8 mouse cellular contexts compared by ENCODE assay signal in genomic region chr5:21672812-21673635, GRCm38 (mm10). TPM values are rescaled to one million over a fixed set of nuclear protein-coding genes. Genes with fewer than 3 reads are reported as not detected.
DNase-seq lines count a peak whose midpoint lies in the region; ATAC-seq and TF ChIP-seq lines count a peak whose summit lies in the region.

No protein-coding gene starts in this region.

- WGBS in heart, embryonic 12.5 days: 46% methylated on average over 23 of the region's 23 CpGs
- 53% methylated on average over 23 of the region's 23 CpGs for whole genome bisulfite sequencing in forebrain, postnatal 0 days
- WGBS in liver, embryonic 13.5 days (ENCODE audit: insufficient replicate concordance): 32% methylated on average over 23 of the region's 23 CpGs

- no peak for DNase-seq in heart, adult 18-20 months
- DNase-seq in MEL (ENCODE audit: low read depth, low spot score): peak; percentile 88
- DNase-seq in forebrain, postnatal 0 days: no peak
- peak; percentile 48 for DNase-seq in liver, embryonic 13.5 days
- DNase-seq in thymus, adult 18-20 months: peak; percentile 31 to 38
- DNase-seq in adrenal gland, adult 8-10 months: no peak
- no peak for DNase-seq in gastrocnemius, postnatal 4 days (ENCODE audit: low spot score in 2 of 2)

- TF ChIP-seq EP300 in MEL (IDR thresholded peaks at IDR 0.05; ENCODE audit: low read depth in 1 of 2, low read length in 2 of 2): peak in 1 of 2 experiments; percentile 7; a peak in 2 of 4 replicates

- TF ChIP-seq CTCF in MEL (IDR thresholded peaks at IDR 0.05 in 2 of 3, conservative IDR thresholded peaks at IDR 0.05 in 1 of 3; ENCODE audit: control insufficient read depth in 1 of 3, insufficient read depth in 1 of 3, low read depth in 2 of 3, low read length in 3 of 3, poor library complexity in 1 of 3, severe bottlenecking in 1 of 3): no peak
- no peak for TF ChIP-seq CTCF in forebrain, postnatal 0 days (IDR thresholded peaks at IDR 0.05; ENCODE audit: low read depth)

- peak overlapping the region; percentile 12; the same call in 1 of the 2 replicates for H3K27ac ChIP-seq in heart, embryonic 12.5 days (ENCODE audit: poor library complexity, severe bottlenecking)
- H3K27ac ChIP-seq in MEL (ENCODE audit: control insufficient read depth, low read depth, low read length): peak overlapping the region; percentile 98
- H3K27ac ChIP-seq in forebrain, postnatal 0 days (ENCODE audit: low read depth, low read length): no peak overlapping the region
- peak overlapping the region; percentile 72 for H3K27ac ChIP-seq in liver, embryonic 13.5 days

- H3K9ac ChIP-seq in heart, embryonic 12.5 days: no peak overlapping the region
- H3K9ac ChIP-seq in MEL (ENCODE audit: control insufficient read depth, low read depth, low read length, poor library complexity, severe bottlenecking): peak overlapping the region; percentile 94
- H3K9ac ChIP-seq in forebrain, postnatal 0 days: no peak overlapping the region
- H3K9ac ChIP-seq in liver, embryonic 13.5 days: peak overlapping the region; percentile 60

- no peaks in the 10 kb centered on the region for H3K27me3 ChIP-seq in heart, embryonic 12.5 days (replicated peaks)
- H3K27me3 ChIP-seq in MEL (ENCODE audit: control insufficient read depth in 1 of 2, insufficient read depth in 2 of 2, low read length in 2 of 2): no peaks in the 10 kb centered on the region
- H3K27me3 ChIP-seq in forebrain, postnatal 0 days (ENCODE audit: insufficient read depth, low read length): no peaks in the 10 kb centered on the region
- no peaks in the 10 kb centered on the region for H3K27me3 ChIP-seq in liver, embryonic 13.5 days

- peak overlapping the region; percentile 57 for H3K4me2 ChIP-seq in heart, embryonic 12.5 days
- H3K4me2 ChIP-seq in forebrain, postnatal 0 days (ENCODE audit: low read depth): peak overlapping the region; percentile 8; the same call in 1 of the 2 replicates
- H3K4me2 ChIP-seq in liver, embryonic 13.5 days: peak overlapping the region; percentile 62

- peaks cover 13% of the 10 kb centered on the region for H3K4me1 ChIP-seq in heart, embryonic 12.5 days (replicated peaks)
- H3K4me1 ChIP-seq in MEL (ENCODE audit: control insufficient read depth in 1 of 2, insufficient read depth in 2 of 2, low read length in 2 of 2): peaks cover 0 to 3% of the 10 kb centered on the region in 2 experiments; a peak in 1 of 4 replicates
- no peaks in the 10 kb centered on the region for H3K4me1 ChIP-seq in forebrain, postnatal 0 days (ENCODE audit: insufficient read depth)
- H3K4me1 ChIP-seq in liver, embryonic 13.5 days (replicated peaks): peaks cover 17% of the 10 kb centered on the region

- ATAC-seq in heart, embryonic 12.5 days (ENCODE audit: insufficient number of reproducible peaks, low FRiP score): peak; percentile 95
- ATAC-seq in forebrain, postnatal 0 days: 0 out of 2 replicates have a peak, but pooled peaks have one; percentile 29
- ATAC-seq in liver, embryonic 13.5 days (ENCODE audit: low read depth): peak; percentile 97

- peaks cover 2% of the 10 kb centered on the region; the same call in 1 of the 2 replicates for H3K9me3 ChIP-seq in heart, embryonic 12.5 days (replicated peaks)
- H3K9me3 ChIP-seq in MEL (replicated peaks; ENCODE audit: insufficient read depth, low read length): no peaks in the 10 kb centered on the region
- H3K9me3 ChIP-seq in forebrain, postnatal 0 days (ENCODE audit: low read length): no peaks in the 10 kb centered on the region
- H3K9me3 ChIP-seq in liver, embryonic 13.5 days (replicated peaks): no peaks in the 10 kb centered on the region

- H3K36me3 ChIP-seq in heart, embryonic 12.5 days: peaks cover 17% of the 10 kb centered on the region
- peaks cover 0 to 6% of the 10 kb centered on the region in 2 experiments; a peak in 2 of 4 replicates for H3K36me3 ChIP-seq in MEL (ENCODE audit: control insufficient read depth in 1 of 2, insufficient read depth in 2 of 2, low read length in 2 of 2)
- H3K36me3 ChIP-seq in forebrain, postnatal 0 days (ENCODE audit: insufficient read depth): peaks cover 7% of the 10 kb centered on the region; the same call in 1 of the 2 replicates
- H3K36me3 ChIP-seq in liver, embryonic 13.5 days: peaks cover 11% of the 10 kb centered on the region

- peaks cover 3% of the 10 kb centered on the region; the same call in 1 of the 2 replicates for H3K79me2 ChIP-seq in MEL (ENCODE audit: control insufficient read depth, insufficient read depth, low read length, poor library complexity)

- H3K4me3 ChIP-seq in heart, embryonic 12.5 days: peak overlapping the region; percentile 20; the same call in 1 of the 2 replicates
- peak overlapping the region; percentile 79 to 86 for H3K4me3 ChIP-seq in MEL (ENCODE audit: control insufficient read depth in 1 of 2, insufficient read depth in 1 of 2, low read depth in 2 of 2, low read length in 2 of 2)
- no peak overlapping the region for H3K4me3 ChIP-seq in forebrain, postnatal 0 days (ENCODE audit: low read depth, low read length)
- H3K4me3 ChIP-seq in liver, embryonic 13.5 days (replicated peaks): peak overlapping the region; percentile 37

- peak in 1 of 2 experiments; percentile 87; a peak in 2 of 4 replicates for TF ChIP-seq POLR2A in MEL (IDR thresholded peaks at IDR 0.05; ENCODE audit: control insufficient read depth in 1 of 2, insufficient read depth in 1 of 2, low read depth in 1 of 2, low read length in 2 of 2, poor library complexity in 1 of 2)

- no peak for TF ChIP-seq RAD21 in MEL (IDR thresholded peaks at IDR 0.05; ENCODE audit: low read depth, low read length)

TF ChIP-seq in MEL, 35 proteins besides CTCF, POLR2A, EP300 and RAD21 (continues in another document):
- TF ChIP-seq CHD1 (IDR thresholded peaks at IDR 0.05; ENCODE audit: low read depth, low read length): no peak
- no peak for TF ChIP-seq UBTF (IDR thresholded peaks at IDR 0.05; ENCODE audit: borderline replicate concordance, insufficient read depth, low read depth, low read length)
- TF ChIP-seq MEF2A (IDR thresholded peaks at IDR 0.05; ENCODE audit: extremely low read depth, insufficient replicate concordance, low read depth, low read length, poor library complexity, severe bottlenecking): no peak
- no peak for TF ChIP-seq GABPA (IDR thresholded peaks at IDR 0.05; ENCODE audit: low read depth, low read length)
- TF ChIP-seq USF1 (IDR thresholded peaks at IDR 0.05; ENCODE audit: low read depth, low read length): peak; percentile 89
- TF ChIP-seq E2F4 (IDR thresholded peaks at IDR 0.05; ENCODE audit: borderline replicate concordance, low read depth, low read length): no peak
- TF ChIP-seq ZKSCAN1 (IDR thresholded peaks at IDR 0.05; ENCODE audit: low read depth, low read length): no peak
- TF ChIP-seq BHLHE40 (IDR thresholded peaks at IDR 0.05; ENCODE audit: borderline replicate concordance, low read depth, low read length): peak; percentile 80; the same call in 1 of the 2 replicates
- TF ChIP-seq MAFK (IDR thresholded peaks at IDR 0.05; ENCODE audit: borderline replicate concordance, low read depth, low read length): 0 out of 2 replicates have a peak, but pooled peaks have one; percentile 41
- peak; percentile 70 for TF ChIP-seq TBP (IDR thresholded peaks at IDR 0.05; ENCODE audit: low read depth, low read length)
- TF ChIP-seq TAL1 (IDR thresholded peaks at IDR 0.05; ENCODE audit: low read length): no peak
- no peak for TF ChIP-seq MAZ (IDR thresholded peaks at IDR 0.05; ENCODE audit: low read depth, low read length)
- TF ChIP-seq ZC3H11A (IDR thresholded peaks at IDR 0.05; ENCODE audit: low read depth, low read length): no peak
- no peak for TF ChIP-seq RCOR1 (IDR thresholded peaks at IDR 0.05; ENCODE audit: low read depth, low read length)
- peak; percentile 45; the same call in 1 of the 2 replicates for TF ChIP-seq POLR2AphosphoS2 (IDR thresholded peaks at IDR 0.05; ENCODE audit: low read length)

RNA-seq across cellular contexts. Expression of gene Armc10, which starts 27.4 kb away (rescaled TPM):
- polyA plus RNA-seq in heart, embryonic 12.5 days (2016; fragmentation: Nextera tagmentation; extraction: Ambion mirVana): 21.7 and 22.9 TPM in 2 replicates
- total RNA-seq in heart, adult 18-20 months (2021): 1 to 10 TPM; 7.8 to 8.0 TPM
- total RNA-seq in MEL (2012; rRNA removed): 57.5 and 60.4 TPM in 2 replicates
- 100 to 1,000 TPM in 1 of 2 experiments, 10 to 100 TPM in 1; 52.2 to 152 TPM for polyA plus RNA-seq in MEL (2012; ENCODE audit: insufficient read depth in 1 of 2, insufficient read length in 2 of 2, low read depth in 1 of 2, low replicate concordance in 2 of 2, missing spikeins in 1 of 2)
- 108 and 118 TPM in 2 replicates for total RNA-seq in forebrain, postnatal 0 days (2014; rRNA removed)
- polyA plus RNA-seq in forebrain, postnatal 0 days (2015; fragmentation: Nextera tagmentation; extraction: Ambion mirVana): 48.8 and 51.0 TPM in 2 replicates
- polyA plus RNA-seq in liver, embryonic 13.5 days (2015; fragmentation: Nextera tagmentation; extraction: Ambion mirVana): 9.8 and 10.8 TPM in 2 replicates
- total RNA-seq in adrenal gland, adult 8-10 months (2022): 10 to 100 TPM; 21.3 to 23.2 (median 21.4) TPM
- total RNA-seq in gastrocnemius, postnatal 4 days (2021): 10 to 100 TPM; 12.6 to 12.8 TPM

RNA-seq across cellular contexts. Expression of gene Fbxl13, which starts 27.6 kb away (rescaled TPM):
- polyA plus RNA-seq in heart, embryonic 12.5 days (2016; fragmentation: Nextera tagmentation; extraction: Ambion mirVana): 0.10 and 0.19 TPM in 2 replicates
- not detected for total RNA-seq in heart, adult 18-20 months (2021)
- 0.13 and 0.23 TPM in 2 replicates for total RNA-seq in MEL (2012; rRNA removed)
- polyA plus RNA-seq in MEL (2012; ENCODE audit: insufficient read depth in 1 of 2, insufficient read length in 2 of 2, low read depth in 1 of 2, low replicate concordance in 2 of 2, missing spikeins in 1 of 2): under 1 TPM in 1 of 2 experiments, not detected in 1; 0.13 TPM
- total RNA-seq in forebrain, postnatal 0 days (2014; rRNA removed): 0.29 and 0.46 TPM in 2 replicates
- 0.43 and 0.46 TPM in 2 replicates for polyA plus RNA-seq in forebrain, postnatal 0 days (2015; fragmentation: Nextera tagmentation; extraction: Ambion mirVana)
- polyA plus RNA-seq in liver, embryonic 13.5 days (2015; fragmentation: Nextera tagmentation; extraction: Ambion mirVana): 0.13 and 0.22 TPM in 2 replicates
- total RNA-seq in adrenal gland, adult 8-10 months (2022): under 1 TPM in 3 of 4 experiments, not detected in 1; 0.19 to 0.52 (median 0.21) TPM
- under 1 TPM; 0.29 to 0.34 TPM for total RNA-seq in gastrocnemius, postnatal 4 days (2021)

RNA-seq across cellular contexts. Expression of gene Napepld, which starts 28.2 kb away (rescaled TPM):
- polyA plus RNA-seq in heart, embryonic 12.5 days (2016; fragmentation: Nextera tagmentation; extraction: Ambion mirVana): 5.4 and 6.9 TPM in 2 replicates
- total RNA-seq in heart, adult 18-20 months (2021): 1 to 10 TPM; 6.2 to 6.3 TPM
- total RNA-seq in MEL (2012; rRNA removed): 1.5 and 1.9 TPM in 2 replicates
- 1 to 10 TPM in 1 of 2 experiments, not detected in 1; 3.0 TPM for polyA plus RNA-seq in MEL (2012; ENCODE audit: insufficient read depth in 1 of 2, insufficient read length in 2 of 2, low read depth in 1 of 2, low replicate concordance in 2 of 2, missing spikeins in 1 of 2)
- total RNA-seq in forebrain, postnatal 0 days (2014; rRNA removed): 2.7 and 3.7 TPM in 2 replicates
- 1.1 TPM in 2 replicates for polyA plus RNA-seq in forebrain, postnatal 0 days (2015; fragmentation: Nextera tagmentation; extraction: Ambion mirVana)
- 1.2 and 1.9 TPM in 2 replicates for polyA plus RNA-seq in liver, embryonic 13.5 days (2015; fragmentation: Nextera tagmentation; extraction: Ambion mirVana)
- 10 to 100 TPM; 43.1 to 64.5 (median 46.1) TPM for total RNA-seq in adrenal gland, adult 8-10 months (2022)
- 1 to 10 TPM; 4.5 to 4.6 TPM for total RNA-seq in gastrocnemius, postnatal 4 days (2021)

Comparison
In these comparisons a context has a peak if more than half of its experiments do, and no peak if none do; other contexts are left out.
1. ATAC-seq: peak in every context shown above with its lines; median percentile 97 in liver, embryonic 13.5 days; 95 in heart, embryonic 12.5 days; 29 in forebrain, postnatal 0 days.
2. H3K4me2 ChIP-seq: peak in every context shown above with its lines; median percentile 62 in liver, embryonic 13.5 days; 57 in heart, embryonic 12.5 days; 8 in forebrain, postnatal 0 days.
3. H3K9ac ChIP-seq: peak in MEL (single experiment) and liver, embryonic 13.5 days (single experiment); none in heart, embryonic 12.5 days (single experiment) and forebrain, postnatal 0 days (single experiment).
4. DNase-seq: peak in MEL (single experiment), liver, embryonic 13.5 days (single experiment) and thymus, adult 18-20 months (2 of 2); none in heart, adult 18-20 months (0 of 2), forebrain, postnatal 0 days (single experiment), adrenal gland, adult 8-10 months (single experiment) and gastrocnemius, postnatal 4 days (0 of 2).